Mouse (Mus musculus) stomach, postnatal 0 days (tissue): Measurements from ENCODE around the gene Myadml2.

Experiments used
- CTCF ChIP-seq: IDR thresholded peaks from 2 replicates; pipeline ENCODE4 v1.5.1; 2016; ENCODE audit warnings: antibody characterized with exemption, low read depth, mild to moderate bottlenecking, moderate library complexity
- EP300 ChIP-seq: optimal IDR thresholded peaks from 2 replicates; pipeline ENCODE3; 2016; ENCODE audit warnings: antibody characterized with exemption

- no peak for TF ChIP-seq CTCF
- no peak for TF ChIP-seq EP300
Observed at GRCm38 (mm10) chr11:120683536-120683935, 35.6 kb upstream of the Myadml2 start.
